Mouse (Mus musculus): Measurements from ENCODE around the gene Reln.

DNA sequence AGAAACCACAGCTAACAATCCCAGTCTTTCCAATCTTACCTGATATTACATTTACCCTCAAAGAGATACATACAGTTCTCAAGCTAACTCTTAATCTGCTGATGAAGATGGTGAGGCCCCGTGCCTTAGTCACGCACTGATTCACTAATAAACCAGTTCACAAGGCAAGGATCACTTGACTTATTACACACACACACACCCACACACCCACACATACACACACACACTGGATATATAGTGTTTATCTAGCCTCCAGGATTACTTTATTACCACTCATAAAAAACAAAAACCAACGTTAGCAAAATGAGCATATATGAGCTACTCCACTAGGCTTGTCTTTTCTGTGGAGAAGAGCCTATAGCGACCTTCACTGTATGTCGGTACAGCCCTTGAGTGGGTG lies 408.4 kb downstream of the Reln start:
- no peak for TF ChIP-seq CTCF (IDR thresholded peaks at IDR 0.05; ENCODE audit: low read depth, low read length)
- TF ChIP-seq POLR2A (IDR thresholded peaks at IDR 0.05; ENCODE audit: extremely low read depth, insufficient read depth, low read length): no peak

All from liver, adult 2 months (tissue).